Comparison of ENCODE assay signal across 23 mouse cellular contexts in the genomic region with DNA sequence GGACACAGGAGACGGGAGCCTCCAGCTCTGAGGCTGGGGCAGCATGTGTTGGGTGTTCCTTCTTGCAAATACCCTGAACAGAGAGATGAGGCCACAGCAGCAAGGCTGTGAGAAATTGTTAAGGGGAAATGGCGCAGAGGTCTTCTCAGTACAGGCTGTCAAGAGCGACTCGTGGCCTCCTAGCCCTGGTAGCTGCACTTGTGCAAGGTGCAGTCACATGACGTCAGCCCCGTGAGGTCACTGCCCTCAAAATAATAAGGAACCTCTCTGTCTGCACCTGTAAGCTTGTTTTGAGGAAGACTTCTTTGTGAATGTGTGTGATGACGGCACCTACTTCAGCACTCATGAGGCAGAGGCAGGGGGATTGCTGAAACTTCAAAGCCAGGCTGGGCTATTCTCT. TPM values are rescaled to one million over a fixed set of nuclear protein-coding genes. Genes with fewer than 3 reads are reported as not detected.
DNase-seq lines count a peak whose midpoint lies in the region; ATAC-seq lines count a peak whose summit lies in the region.
"Had no signal": no experiment of that assay in that cellular context is flagged by ENCODE, and none has a peak within 500 bp of the region (broad histone marks: within the 10 kb centered on the region; RNA-seq: fewer than 3 reads in every experiment).

No protein-coding gene starts in this region.

- no peaks in the 10 kb centered on the region for H3K36me3 ChIP-seq in forebrain, embryonic 14.5 days (ENCODE audit: control insufficient read depth, insufficient read depth, low read length)
- H3K36me3 ChIP-seq in forebrain, embryonic 13.5 days (ENCODE audit: poor library complexity, severe bottlenecking), result no peaks in the 10 kb centered on the region
- H3K36me3 ChIP-seq: heart, embryonic 10.5 days; liver, embryonic 13.5 days had no signal

- no peak overlapping the region for H3K4me3 ChIP-seq in forebrain, embryonic 14.5 days (ENCODE audit: low read depth, low read length)
- no peak overlapping the region for H3K4me3 ChIP-seq in forebrain, embryonic 13.5 days
- H3K4me3 ChIP-seq: gastrocnemius, adult 2 months; heart, embryonic 10.5 days; liver, embryonic 13.5 days had no signal

- no peaks in the 10 kb centered on the region for H3K9me3 ChIP-seq in forebrain, embryonic 14.5 days (replicated peaks; ENCODE audit: control insufficient read depth, low read length)
- H3K9me3 ChIP-seq in forebrain, embryonic 13.5 days (replicated peaks), result no peaks in the 10 kb centered on the region
- H3K9me3 ChIP-seq: heart, embryonic 10.5 days; liver, embryonic 13.5 days had no signal

- 0 out of 2 replicates have a peak overlapping the region, but pooled peaks have one; percentile 5 for H3K9ac ChIP-seq in forebrain, embryonic 14.5 days (ENCODE audit: low read length)
- H3K9ac ChIP-seq in forebrain, embryonic 13.5 days, result no peak overlapping the region
- H3K9ac ChIP-seq: forebrain, postnatal 0 days; hindbrain, embryonic 14.5 days; liver, embryonic 13.5 days had no signal

- no peak for DNase-seq in forebrain, embryonic 14.5 days (ENCODE audit: low spot score)
- DNase-seq in A20 (ENCODE audit: low read depth, low spot score), result peak; percentile 20
- no peak for DNase-seq in gastrocnemius, postnatal 36 days
- DNase-seq in lung, postnatal 14 days, result no peak
- DNase-seq in cerebellum, adult 8-10 months, result no peak
- DNase-seq: adrenal gland, postnatal 36 days; cerebellum, adult 9-10 months; embryo, embryonic 11 days; forebrain, postnatal 0 days; gastrocnemius, adult 2 months; heart, postnatal 10 days; kidney, adult 11 months; kidney, postnatal 14 days; liver, embryonic 13.5 days; right cerebral cortex, postnatal 4 days; thymus, adult 18-20 months had no signal

- ATAC-seq in forebrain, embryonic 14.5 days, result no peak
- no peak for ATAC-seq in forebrain, embryonic 13.5 days
- ATAC-seq in erythroblast, adult 5-6 weeks (replicated peaks; ENCODE audit: low FRiP score, poor library complexity, severe bottlenecking), result peak; percentile 31; the same call in 1 of the 2 replicates
- ATAC-seq in megakaryocyte-erythroid progenitor cell, adult 5-6 weeks (replicated peaks; ENCODE audit: low FRiP score, low TSS enrichment, poor library complexity, severe bottlenecking), result 0 out of 2 replicates have a peak, but pooled peaks have one; percentile 26
- ATAC-seq: activated CD4-positive, CD25-positive, alpha-beta regulatory T cell, adult 4 months; forebrain, postnatal 0 days; lung, postnatal 0 days had no signal

- WGBS in forebrain, embryonic 14.5 days, result 87% methylated on average over 7 of the region's 7 CpGs
- WGBS in forebrain, embryonic 13.5 days, result 84% methylated on average over 7 of the region's 7 CpGs

- H3K27ac ChIP-seq in forebrain, embryonic 14.5 days (ENCODE audit: low read depth, low read length), result no peak overlapping the region
- H3K27ac ChIP-seq in forebrain, embryonic 13.5 days, result no peak overlapping the region
- H3K27ac ChIP-seq: gastrocnemius, adult 2 months; heart, embryonic 10.5 days; hindbrain, embryonic 14.5 days; liver, embryonic 13.5 days had no signal

- intact Hi-C loops in gastrocnemius, postnatal 36 days (cut with DNase I), result no loop called here

- no peaks in the 10 kb centered on the region for H3K27me3 ChIP-seq in forebrain, embryonic 14.5 days (replicated peaks; ENCODE audit: control insufficient read depth, insufficient read depth, low read length)
- no peaks in the 10 kb centered on the region for H3K27me3 ChIP-seq in forebrain, embryonic 13.5 days
- H3K27me3 ChIP-seq: liver, embryonic 13.5 days had no signal

- no peak overlapping the region for H3K4me2 ChIP-seq in forebrain, embryonic 14.5 days (ENCODE audit: low read length)
- no peak overlapping the region for H3K4me2 ChIP-seq in forebrain, embryonic 13.5 days
- H3K4me2 ChIP-seq: hindbrain, embryonic 14.5 days; liver, embryonic 13.5 days had no signal

- H3K4me1 ChIP-seq in forebrain, embryonic 14.5 days (ENCODE audit: control insufficient read depth, insufficient read depth, low read length), result no peaks in the 10 kb centered on the region
- H3K4me1 ChIP-seq in forebrain, embryonic 13.5 days, result peaks cover 6% of the 10 kb centered on the region
- H3K4me1 ChIP-seq: liver, embryonic 13.5 days had no signal

RNA-seq across cellular contexts. Expression of a gene that starts 11.0 kb away (rescaled TPM):
- polyA plus RNA-seq in forebrain, embryonic 14.5 days (2014; fragmentation: Nextera tagmentation; extraction: Ambion mirVana), result 405 and 426 TPM in 2 replicates
- 271 and 288 TPM in 2 replicates for polyA plus RNA-seq in forebrain, embryonic 13.5 days (2015; fragmentation: Nextera tagmentation; extraction: Ambion mirVana)
- total RNA-seq in erythroblast, adult 5-6 weeks (2015; ENCODE audit: low replicate concordance), result 32.4 and 46.3 TPM in 2 replicates
- total RNA-seq in erythroblast, adult 5-6 weeks (2017; ENCODE audit: low replicate concordance), result 39.1 and 39.9 TPM in 2 replicates
- 56.0 and 59.1 TPM in 2 replicates for total RNA-seq in megakaryocyte-erythroid progenitor cell, adult 5-6 weeks (2014; fragmentation: Nextera tagmentation)
- 131 and 165 TPM in 2 replicates for total RNA-seq in megakaryocyte-erythroid progenitor cell, adult 5-6 weeks (2017)
- 10 to 100 TPM; 23.0 to 27.9 TPM for total RNA-seq in gastrocnemius, postnatal 36 days (2021)

RNA-seq across cellular contexts. Expression of a gene that starts 40.1 kb away (rescaled TPM):
- polyA plus RNA-seq in forebrain, embryonic 14.5 days (2014; fragmentation: Nextera tagmentation; extraction: Ambion mirVana), result 0.66 and 0.85 TPM in 2 replicates
- 0.57 and 1.1 TPM in 2 replicates for polyA plus RNA-seq in forebrain, embryonic 13.5 days (2015; fragmentation: Nextera tagmentation; extraction: Ambion mirVana)
- total RNA-seq in erythroblast, adult 5-6 weeks (2015; ENCODE audit: low replicate concordance), result 0.38 and 1.3 TPM in 2 replicates
- 1.1 and 2.7 TPM in 2 replicates for total RNA-seq in erythroblast, adult 5-6 weeks (2017; ENCODE audit: low replicate concordance)
- 0.98 and 3.3 TPM in 2 replicates for total RNA-seq in megakaryocyte-erythroid progenitor cell, adult 5-6 weeks (2014; fragmentation: Nextera tagmentation)
- total RNA-seq in megakaryocyte-erythroid progenitor cell, adult 5-6 weeks (2017), result 1.0 and 1.2 TPM in 2 replicates
- total RNA-seq in gastrocnemius, postnatal 36 days (2021), result 1 to 10 TPM in 1 of 2 experiments, under 1 TPM in 1; 0.61 to 1.3 TPM

RNA-seq across cellular contexts. Expression of a gene that starts 59.0 kb away (rescaled TPM):
- 3.2 TPM in 2 replicates for polyA plus RNA-seq in forebrain, embryonic 14.5 days (2014; fragmentation: Nextera tagmentation; extraction: Ambion mirVana)
- polyA plus RNA-seq in forebrain, embryonic 13.5 days (2015; fragmentation: Nextera tagmentation; extraction: Ambion mirVana), result 5.9 and 6.6 TPM in 2 replicates
- 2.1 and 3.8 TPM in 2 replicates for total RNA-seq in erythroblast, adult 5-6 weeks (2015; ENCODE audit: low replicate concordance)
- 11.1 and 18.4 TPM in 2 replicates for total RNA-seq in erythroblast, adult 5-6 weeks (2017; ENCODE audit: low replicate concordance)
- total RNA-seq in megakaryocyte-erythroid progenitor cell, adult 5-6 weeks (2014; fragmentation: Nextera tagmentation), result 13.5 and 14.4 TPM in 2 replicates
- 19.9 and 21.0 TPM in 2 replicates for total RNA-seq in megakaryocyte-erythroid progenitor cell, adult 5-6 weeks (2017)
- 1 to 10 TPM in 1 of 2 experiments, under 1 TPM in 1; 0.99 to 1.2 TPM for total RNA-seq in gastrocnemius, postnatal 36 days (2021)

Comparison
In these comparisons a context has a peak if more than half of its experiments do, and no peak if none do; other contexts are left out.
1. ATAC-seq: peak in erythroblast, adult 5-6 weeks (single experiment) and megakaryocyte-erythroid progenitor cell, adult 5-6 weeks (single experiment); none in forebrain, embryonic 14.5 days (single experiment) and forebrain, embryonic 13.5 days (single experiment).